Mouse (Mus musculus): ENCODE measurements around the gene Slc35d2. TPM values are rescaled to one million over a fixed set of nuclear protein-coding genes. Genes with fewer than 3 reads are reported as not detected.

Slc35d2 gene
- polyA plus RNA-seq (2015; fragmentation: Nextera tagmentation; extraction: Ambion mirVana) = 4.5 and 5.3 TPM in 2 replicates

DNA sequence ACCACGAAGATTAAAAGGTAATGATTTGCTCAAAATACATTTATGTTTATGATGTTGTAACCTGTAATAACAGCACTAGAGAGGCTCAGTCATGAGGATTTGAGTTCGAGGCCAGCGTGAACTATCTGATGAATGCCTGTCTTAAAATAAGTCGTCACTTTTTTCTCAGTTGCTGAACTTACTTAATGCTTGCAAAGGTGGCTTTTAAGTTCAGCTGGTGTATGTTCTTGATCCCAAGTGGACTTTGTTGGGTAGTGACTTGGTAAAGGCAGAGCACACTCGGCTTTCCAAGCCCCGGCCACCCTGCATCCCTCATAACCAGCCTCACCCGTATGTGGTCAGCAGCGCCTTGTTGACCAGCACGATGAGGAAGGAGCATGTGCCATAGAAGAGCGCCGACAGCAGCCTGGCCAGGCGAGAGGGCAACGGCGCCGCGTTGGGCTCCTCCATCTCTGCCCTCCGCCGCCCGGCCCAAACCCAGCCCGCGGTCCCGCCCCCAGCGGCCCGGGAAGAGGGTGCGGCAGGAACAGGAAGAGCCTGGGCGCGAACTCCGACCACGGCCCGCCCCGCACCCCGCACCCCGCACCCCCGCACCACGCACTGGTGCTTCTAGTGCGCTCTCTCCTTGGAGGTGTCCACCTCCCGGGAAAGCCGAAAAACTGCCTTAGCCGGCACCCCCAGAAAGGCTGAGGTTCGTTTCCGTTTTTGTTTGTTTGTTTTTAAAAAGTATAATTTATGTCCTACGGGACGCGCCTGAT is at the start of gene Slc35d2:
Slc35d2 (minus strand) TSS at position 511 of the 758 bp plus-strand sequence.
- no peaks in the 10 kb centered on the region for H3K9me3 ChIP-seq
- H3K4me1 ChIP-seq = peaks cover 6% of the 10 kb centered on the region; the same call in 1 of the 2 replicates
- peak within 1 kb of the TSS; percentile 77 for H3K9ac ChIP-seq
- peak within 1 kb of the TSS; percentile 23 for H3K27ac ChIP-seq
- ATAC-seq (ENCODE audit: low FRiP score, low read depth) = peak; percentile 85
- peak within 1 kb of the TSS; percentile 81 for H3K4me2 ChIP-seq (replicated peaks)
- H3K4me3 ChIP-seq = peak within 1 kb of the TSS; percentile 65
- 8% methylated on average over 38 of the region's 44 CpGs for WGBS
- H3K36me3 ChIP-seq = peaks cover 12% of the 10 kb centered on the region
- no peaks in the 10 kb centered on the region for H3K27me3 ChIP-seq

DNA sequence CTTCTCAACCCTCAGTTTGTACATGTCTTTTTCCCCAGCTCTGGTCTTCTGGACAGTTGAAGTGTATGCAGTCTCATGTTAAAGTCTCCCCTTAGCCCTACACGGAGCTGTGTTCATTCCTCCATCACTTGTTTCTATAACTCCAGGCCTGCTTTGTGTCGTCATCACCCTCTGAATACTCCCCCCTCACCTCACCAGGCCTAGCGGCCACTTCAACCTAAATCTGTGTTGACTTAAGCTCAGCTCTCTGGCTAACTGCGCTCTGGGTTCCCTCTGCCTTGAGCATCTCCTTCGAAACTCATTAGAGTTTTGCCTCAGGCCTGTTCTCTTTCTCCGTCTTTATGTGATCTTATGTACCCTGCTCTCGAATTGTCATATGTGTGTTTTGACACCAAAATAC is 48.8 kb upstream of the Slc35d2 start:
- Histone ChIP-seq H3K4me1 (no peaks in the 10 kb centered on the region), H3K9ac (no peak overlapping the region), H3K27me3 (no peaks in the 10 kb centered on the region), H3K27ac (no peak overlapping the region), H3K9me3 (peaks cover 2% of the 10 kb centered on the region; the same call in 1 of the 2 replicates), H3K36me3 (peaks cover 76% of the 10 kb centered on the region), H3K4me2 (replicated peaks) (no peak overlapping the region), H3K4me3 (no peak overlapping the region)
- no peak for ATAC-seq (ENCODE audit: low FRiP score, low read depth)
- 78% methylated on average over 7 of the region's 7 CpGs for WGBS

DNA sequence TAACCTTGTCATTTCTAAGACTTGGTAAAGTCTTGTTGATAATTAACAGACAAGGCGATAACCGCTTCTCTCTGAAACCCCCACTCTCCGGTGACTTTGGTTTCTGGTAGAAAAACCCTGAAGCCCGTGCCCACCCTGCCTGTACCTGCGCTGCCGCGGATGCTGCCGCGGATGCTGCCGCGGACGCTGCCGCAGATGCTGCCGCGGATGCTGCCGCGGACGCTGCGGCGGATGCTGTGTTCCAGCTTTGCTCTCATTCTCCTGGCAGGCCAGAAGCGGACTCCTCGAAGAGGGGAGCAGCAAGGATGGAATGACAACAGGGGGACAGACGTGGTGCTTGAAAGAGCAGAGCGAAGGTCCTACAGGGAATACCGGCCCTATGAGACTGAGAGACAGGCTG is 40.6 kb upstream of the Slc35d2 start:
- 97% methylated on average over 25 of the region's 25 CpGs for WGBS
- no peaks in the 10 kb centered on the region for H3K27me3 ChIP-seq
- H3K4me1 ChIP-seq = no peaks in the 10 kb centered on the region
- H3K4me3 ChIP-seq = no peak overlapping the region
- H3K4me2 ChIP-seq (replicated peaks) = no peak overlapping the region
- no peak overlapping the region for H3K9ac ChIP-seq
- ATAC-seq (ENCODE audit: low FRiP score, low read depth) = no peak
- peaks cover 91% of the 10 kb centered on the region for H3K36me3 ChIP-seq
- H3K27ac ChIP-seq = no peak overlapping the region
- peaks cover 74% of the 10 kb centered on the region for H3K9me3 ChIP-seq

DNA sequence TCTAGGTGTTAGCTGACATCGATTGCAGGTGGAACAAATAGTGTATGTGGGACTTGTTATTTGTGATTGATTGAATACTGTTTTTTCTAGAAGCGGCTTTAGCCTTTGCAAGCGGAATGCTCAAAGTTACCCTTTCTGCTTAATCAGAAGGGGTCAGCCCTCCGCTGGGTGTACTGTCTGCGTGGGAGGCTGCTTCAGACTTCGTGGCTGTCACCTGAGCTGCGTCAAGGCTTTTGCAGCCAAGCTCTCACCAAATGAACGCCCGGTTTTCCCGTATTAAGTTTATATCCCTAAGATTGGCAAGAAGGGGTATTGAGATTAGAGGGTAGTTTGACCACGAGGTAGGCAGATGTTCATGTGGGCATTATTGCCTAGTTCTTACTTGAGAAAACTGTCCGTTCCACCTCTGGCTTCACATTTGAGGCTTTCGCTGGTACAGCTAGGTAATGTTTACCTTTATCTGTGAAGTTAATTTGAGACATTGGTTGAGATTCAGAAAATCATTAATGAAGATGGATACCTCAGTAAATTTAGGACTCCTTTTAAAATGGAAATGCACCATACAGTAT is 34.1 kb upstream of the Slc35d2 start:
- WGBS = 33% methylated on average over 13 of the region's 13 CpGs
- H3K4me3 ChIP-seq = peak overlapping the region; percentile 70
- H3K36me3 ChIP-seq = peaks cover 27% of the 10 kb centered on the region
- H3K4me1 ChIP-seq = peaks cover 16% of the 10 kb centered on the region
- H3K4me2 ChIP-seq (replicated peaks) = peak overlapping the region; percentile 98
- no peaks in the 10 kb centered on the region; the same call in 1 of the 2 replicates for H3K27me3 ChIP-seq
- H3K9me3 ChIP-seq = peaks cover 26% of the 10 kb centered on the region
- no peak for ATAC-seq (ENCODE audit: low FRiP score, low read depth)
- H3K9ac ChIP-seq = peak overlapping the region; percentile 85
- no peak overlapping the region for H3K27ac ChIP-seq

DNA sequence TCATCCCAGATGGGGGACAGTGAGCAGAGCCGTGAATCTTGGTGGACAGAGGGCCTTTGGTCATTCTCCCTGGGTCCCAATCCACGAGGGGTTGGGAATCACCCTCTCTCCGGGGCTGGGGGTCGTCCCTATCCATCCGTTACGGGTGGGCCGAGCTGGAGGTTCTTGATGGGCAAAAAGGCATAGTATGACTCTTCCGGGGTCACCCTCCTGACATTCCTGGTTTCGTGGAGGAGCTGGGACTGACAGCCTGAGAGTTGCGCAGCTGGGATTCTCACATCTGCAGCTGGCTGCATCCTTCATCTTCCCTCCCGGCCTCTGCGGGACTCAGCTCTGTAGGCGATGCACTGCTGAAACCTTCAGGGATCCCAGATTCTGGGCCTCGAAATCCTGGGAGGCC is 33.5 kb upstream of the Slc35d2 start:
- no peak for ATAC-seq (ENCODE audit: low FRiP score, low read depth)
- no peaks in the 10 kb centered on the region; the same call in 1 of the 2 replicates for H3K27me3 ChIP-seq
- H3K4me3 ChIP-seq = peak overlapping the region; percentile 70
- H3K4me1 ChIP-seq = peaks cover 16% of the 10 kb centered on the region
- WGBS = 1% methylated on average over 14 of the region's 14 CpGs
- peaks cover 22% of the 10 kb centered on the region for H3K9me3 ChIP-seq
- H3K9ac ChIP-seq = peak overlapping the region; percentile 85
- H3K27ac ChIP-seq = 0 out of 2 replicates have a peak overlapping the region, but pooled peaks have one; percentile 10
- H3K36me3 ChIP-seq = peaks cover 24% of the 10 kb centered on the region
- H3K4me2 ChIP-seq (replicated peaks) = peak overlapping the region; percentile 98

DNA sequence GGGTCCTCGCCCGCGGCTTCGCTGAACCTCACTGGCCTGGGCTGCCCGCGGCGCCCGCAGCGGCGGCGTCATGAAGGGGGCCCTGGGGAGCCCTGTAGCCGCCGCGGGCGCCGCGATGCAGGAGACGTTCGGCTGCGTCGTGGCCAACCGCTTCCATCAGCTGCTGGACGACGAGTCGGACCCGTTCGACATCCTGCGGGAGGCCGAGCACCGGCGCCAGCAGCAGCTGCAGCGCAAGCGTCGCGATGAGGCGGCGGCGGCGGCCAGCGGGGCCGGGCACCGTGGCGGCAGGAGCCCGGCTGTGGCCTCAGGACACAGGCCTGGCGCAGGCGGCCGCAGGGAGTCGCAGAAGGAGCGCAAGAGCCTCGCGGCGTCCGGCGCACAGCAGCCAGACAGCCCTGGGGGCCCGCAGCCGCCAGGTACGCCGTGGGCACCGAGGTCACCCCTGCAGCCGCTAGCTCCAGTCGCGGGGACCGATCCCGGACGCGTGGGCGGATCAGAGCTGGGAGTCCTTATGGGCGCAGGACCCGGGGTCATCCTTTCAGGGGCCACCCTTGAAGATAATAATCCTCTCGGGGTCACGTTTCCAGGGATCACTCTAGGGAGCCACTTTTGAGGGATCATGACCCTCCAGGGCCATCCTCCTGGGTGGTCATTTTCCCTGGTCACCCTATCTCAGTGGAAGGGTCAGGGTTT is 32.9 kb upstream of the Slc35d2 start:
- under 1% methylated on average over 70 of the region's 71 CpGs for WGBS
- no peaks in the 10 kb centered on the region; the same call in 1 of the 2 replicates for H3K27me3 ChIP-seq
- peak overlapping the region; percentile 70 for H3K4me3 ChIP-seq
- ATAC-seq (ENCODE audit: low FRiP score, low read depth) = no peak; the same call in 1 of the 2 replicates
- H3K4me1 ChIP-seq = peaks cover 16% of the 10 kb centered on the region
- H3K27ac ChIP-seq = peak overlapping the region; percentile 73; the same call in 1 of the 2 replicates
- peaks cover 17% of the 10 kb centered on the region for H3K9me3 ChIP-seq
- H3K4me2 ChIP-seq (replicated peaks) = peak overlapping the region; percentile 98
- H3K36me3 ChIP-seq = peaks cover 19% of the 10 kb centered on the region
- H3K9ac ChIP-seq = peak overlapping the region; percentile 85

DNA sequence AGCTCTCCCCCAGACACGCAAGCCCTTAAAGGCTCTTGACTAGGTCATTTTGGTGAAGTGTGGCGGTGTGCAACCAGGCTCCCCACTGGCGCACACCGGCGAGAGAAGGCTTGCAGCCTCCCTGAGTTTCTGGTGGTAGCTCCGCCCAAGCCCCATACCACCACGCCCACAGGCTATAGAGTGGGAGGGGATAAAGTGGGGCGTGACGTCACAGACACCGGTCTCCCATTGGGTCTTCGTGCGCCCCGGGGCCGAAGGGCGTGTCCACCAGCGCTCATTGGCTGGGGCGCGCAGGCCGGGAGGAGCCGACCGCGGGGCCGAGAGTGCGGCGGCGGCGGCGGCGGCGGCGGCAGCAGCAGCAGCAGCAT is 32.4 kb upstream of the Slc35d2 start, which contains the start of gene Habp4:
Habp4 (plus strand) TSS at position 277 of the 368 bp plus-strand sequence.
- Histone ChIP-seq H3K27ac (peak within 1 kb of the TSS; percentile 73; the same call in 1 of the 2 replicates), H3K9ac (peak within 1 kb of the TSS; percentile 85), H3K4me2 (replicated peaks) (peak within 1 kb of the TSS; percentile 98), H3K4me1 (peaks cover 16% of the 10 kb centered on the region), H3K27me3 (no peaks in the 10 kb centered on the region; the same call in 1 of the 2 replicates), H3K36me3 (peaks cover 13% of the 10 kb centered on the region), H3K9me3 (peaks cover 12% of the 10 kb centered on the region), H3K4me3 (peak within 1 kb of the TSS; percentile 70)
- 0% methylated on average over 29 of the region's 31 CpGs for WGBS
- peak; percentile 99 for ATAC-seq (ENCODE audit: low FRiP score, low read depth)

DNA sequence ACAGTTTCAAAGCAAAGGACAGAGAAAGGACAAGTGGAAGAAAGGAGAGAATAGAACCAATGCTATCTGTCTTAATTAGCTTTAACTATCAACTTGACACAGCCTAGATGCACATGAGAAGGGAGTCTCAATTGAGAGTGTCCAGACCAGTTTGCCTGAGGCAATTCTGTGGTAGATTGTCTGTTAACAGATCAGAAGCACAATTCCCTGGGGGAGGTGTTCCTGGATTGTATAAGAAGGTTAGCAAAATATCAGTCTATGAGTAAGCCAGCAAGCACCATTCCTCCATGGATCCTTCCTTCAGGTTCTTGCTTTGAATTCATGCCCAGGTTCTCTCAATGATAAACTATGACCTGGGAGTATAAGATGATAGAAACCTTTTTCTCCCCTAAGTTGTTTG is 27.8 kb upstream of the Slc35d2 start:
- no peaks in the 10 kb centered on the region for H3K36me3 ChIP-seq
- H3K9me3 ChIP-seq = no peaks in the 10 kb centered on the region
- H3K4me1 ChIP-seq = peaks cover 20% of the 10 kb centered on the region
- no peaks in the 10 kb centered on the region; the same call in 1 of the 2 replicates for H3K27me3 ChIP-seq
- no peak overlapping the region for H3K4me2 ChIP-seq (replicated peaks)
- H3K9ac ChIP-seq = no peak overlapping the region
- no peak for ATAC-seq (ENCODE audit: low FRiP score, low read depth)
- no peak overlapping the region for H3K27ac ChIP-seq
- H3K4me3 ChIP-seq = no peak overlapping the region

DNA sequence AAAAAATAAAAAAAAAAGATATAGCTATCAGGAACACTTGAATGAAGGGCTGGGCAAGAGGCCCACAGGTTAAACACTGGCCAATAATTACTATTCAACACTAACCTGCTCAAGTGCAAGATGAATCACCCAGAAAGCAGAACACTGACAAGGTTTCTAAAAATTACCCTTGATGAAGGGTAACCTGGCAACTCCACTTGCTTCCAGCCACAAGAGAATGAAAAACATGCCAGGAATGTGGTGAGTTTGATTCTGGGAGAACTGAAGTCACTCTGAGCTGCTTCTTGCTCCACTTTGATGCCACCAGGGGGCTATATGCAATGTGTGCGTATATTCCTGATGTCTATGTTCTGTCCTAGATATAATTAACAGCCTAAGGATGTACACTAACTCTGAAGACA is 26.0 kb upstream of the Slc35d2 start:
- Histone ChIP-seq H3K27ac (no peak overlapping the region), H3K9me3 (no peaks in the 10 kb centered on the region), H3K27me3 (no peaks in the 10 kb centered on the region; the same call in 1 of the 2 replicates), H3K4me1 (peaks cover 30% of the 10 kb centered on the region), H3K9ac (no peak overlapping the region), H3K36me3 (no peaks in the 10 kb centered on the region), H3K4me3 (no peak overlapping the region), H3K4me2 (replicated peaks) (no peak overlapping the region)
- WGBS = 24% methylated on average over 1 of the region's 1 CpGs
- no peak for ATAC-seq (ENCODE audit: low FRiP score, low read depth)

DNA sequence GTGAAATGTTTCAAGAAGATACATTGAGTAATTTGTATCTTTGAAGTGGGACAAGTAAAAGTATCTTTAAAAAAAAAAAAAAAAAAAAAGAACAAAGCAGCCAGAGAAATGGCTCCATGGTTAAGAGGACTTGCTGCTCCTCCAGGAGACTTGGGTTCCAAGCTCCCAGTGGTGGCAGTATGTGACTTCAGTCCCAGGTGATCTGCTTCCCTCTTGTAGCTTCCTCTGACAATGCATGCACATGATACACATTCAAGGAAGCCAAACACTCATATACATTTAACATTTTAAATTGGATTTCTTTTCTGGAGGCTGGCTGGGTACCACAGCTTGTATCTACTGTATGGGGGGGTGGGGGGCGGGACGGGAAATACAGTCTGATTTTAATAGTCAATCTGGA is 25.5 kb upstream of the Slc35d2 start:
- 48% methylated on average over 2 of the region's 2 CpGs for WGBS
- H3K4me3 ChIP-seq = no peak overlapping the region

DNA sequence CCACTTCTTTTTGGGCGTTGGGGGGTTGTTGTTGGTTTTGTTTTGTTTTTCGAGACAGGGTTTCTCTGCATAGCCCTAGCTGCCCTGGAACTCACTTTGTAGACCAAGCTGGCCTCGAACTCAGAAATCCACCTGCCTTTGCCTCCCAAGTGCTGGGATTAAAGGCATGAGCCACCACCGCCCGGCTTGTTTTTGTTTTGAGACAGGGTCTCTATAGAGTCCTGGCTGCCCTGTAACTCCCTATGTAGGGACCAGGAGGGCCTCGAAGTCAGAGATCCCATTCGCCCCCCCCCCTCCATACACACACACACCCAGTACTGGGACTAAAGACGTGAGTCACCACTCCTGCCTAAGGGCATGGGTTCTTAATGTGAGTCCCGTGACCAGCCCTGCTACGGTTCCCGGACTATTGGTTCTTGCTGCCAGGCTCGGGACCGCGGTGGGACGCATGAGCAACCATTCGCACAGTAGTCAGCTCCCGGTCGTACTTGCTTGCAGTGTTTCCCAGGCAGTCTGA is 24.6 kb upstream of the Slc35d2 start:
- WGBS = under 1% methylated on average over 18 of the region's 18 CpGs
- no peaks in the 10 kb centered on the region; the same call in 1 of the 2 replicates for H3K27me3 ChIP-seq
- peak overlapping the region; percentile 89 for H3K4me2 ChIP-seq (replicated peaks)
- peaks cover 36% of the 10 kb centered on the region for H3K4me1 ChIP-seq
- H3K9me3 ChIP-seq = no peaks in the 10 kb centered on the region
- peak overlapping the region; percentile 43; the same call in 1 of the 2 replicates for H3K9ac ChIP-seq
- H3K27ac ChIP-seq = peak overlapping the region; percentile 39; the same call in 1 of the 2 replicates
- H3K36me3 ChIP-seq = no peaks in the 10 kb centered on the region
- peak overlapping the region; percentile 90 for H3K4me3 ChIP-seq
- peak; percentile 31 for ATAC-seq (ENCODE audit: low FRiP score, low read depth)

More for the DNA sequence above, 25.5 kb upstream of the Slc35d2 start:
- Histone ChIP-seq H3K9ac (no peak overlapping the region), H3K9me3 (no peaks in the 10 kb centered on the region), H3K27ac (no peak overlapping the region), H3K27me3 (no peaks in the 10 kb centered on the region; the same call in 1 of the 2 replicates), H3K4me1 (peaks cover 33% of the 10 kb centered on the region), H3K36me3 (no peaks in the 10 kb centered on the region), H3K4me2 (replicated peaks) (no peak overlapping the region)
- no peak for ATAC-seq (ENCODE audit: low FRiP score, low read depth)

Data from limb, embryonic 13.5 days (tissue).